Mouse (Mus musculus): ENCODE data around the gene Csnk1g2. TPM values are rescaled to one million over a fixed set of nuclear protein-coding genes. Genes with fewer than 3 reads are reported as not detected.

Csnk1g2 gene
- polyA plus RNA-seq (2011; ENCODE audit: insufficient read depth, insufficient read length, low replicate concordance, missing spikeins): 49.9 and 75.2 TPM in 2 replicates

GRCm38 (mm10) chr10:80622661-80623456, at the start of gene Csnk1g2:
Gene Csnk1g2 (plus strand): TSS chr10:80622838.
- Histone ChIP-seq H3K4me1 (ENCODE audit: control insufficient read depth, insufficient read depth, low read length) (peaks cover 4% of the 10 kb centered on the region), H3K27ac (ENCODE audit: control insufficient read depth, insufficient read depth, low read depth, low read length, poor library complexity) (peak within 1 kb of the TSS; percentile 95), H3K4me3 (replicated peaks; ENCODE audit: control insufficient read depth, low read depth, low read length) (peak within 1 kb of the TSS; percentile 84)
- TF ChIP-seq POLR2A (IDR thresholded peaks at IDR 0.05; ENCODE audit: borderline replicate concordance, control insufficient read depth, low read depth, low read length) (peak; percentile 61; the same call in 1 of the 2 replicates), CTCF (IDR thresholded peaks at IDR 0.05; ENCODE audit: control insufficient read depth, insufficient read depth, low read length) (no peak)
- 2% methylated on average over 83 of the region's 85 CpGs for WGBS

GRCm38 (mm10) chr10:80573944-80574343, 48.7 kb upstream of the Csnk1g2 start:
- TF ChIP-seq CTCF (IDR thresholded peaks at IDR 0.05; ENCODE audit: control insufficient read depth, insufficient read depth, low read length) (no peak), POLR2A (IDR thresholded peaks at IDR 0.05; ENCODE audit: borderline replicate concordance, control insufficient read depth, low read depth, low read length) (no peak)
- Histone ChIP-seq H3K4me3 (replicated peaks; ENCODE audit: control insufficient read depth, low read depth, low read length) (no peak overlapping the region), H3K4me1 (ENCODE audit: control insufficient read depth, insufficient read depth, low read length) (peaks cover 17% of the 10 kb centered on the region), H3K27ac (ENCODE audit: control insufficient read depth, insufficient read depth, low read depth, low read length, poor library complexity) (peak overlapping the region; percentile 24)
- 79% methylated on average over 9 of the region's 9 CpGs for WGBS

- Histone ChIP-seq H3K27ac (ENCODE audit: control insufficient read depth, insufficient read depth, low read depth, low read length, poor library complexity) (no peak overlapping the region), H3K4me3 (replicated peaks; ENCODE audit: control insufficient read depth, low read depth, low read length) (no peak overlapping the region), H3K4me1 (ENCODE audit: control insufficient read depth, insufficient read depth, low read length) (peaks cover 17% of the 10 kb centered on the region)
- 71% methylated on average over 3 of the region's 3 CpGs for WGBS
- TF ChIP-seq POLR2A (IDR thresholded peaks at IDR 0.05; ENCODE audit: borderline replicate concordance, control insufficient read depth, low read depth, low read length) (no peak), CTCF (IDR thresholded peaks at IDR 0.05; ENCODE audit: control insufficient read depth, insufficient read depth, low read length) (no peak)
These were observed 47.7 kb upstream of the Csnk1g2 start for GRCm38 (mm10) chr10:80574896-80575295.

- Histone ChIP-seq H3K27ac (ENCODE audit: control insufficient read depth, insufficient read depth, low read depth, low read length, poor library complexity) (no peak overlapping the region; the same call in 1 of the 2 replicates), H3K4me3 (replicated peaks; ENCODE audit: control insufficient read depth, low read depth, low read length) (peak overlapping the region; percentile 86), H3K4me1 (ENCODE audit: control insufficient read depth, insufficient read depth, low read length) (peaks cover 15% of the 10 kb centered on the region)
- TF ChIP-seq CTCF (IDR thresholded peaks at IDR 0.05; ENCODE audit: control insufficient read depth, insufficient read depth, low read length) (no peak), POLR2A (IDR thresholded peaks at IDR 0.05; ENCODE audit: borderline replicate concordance, control insufficient read depth, low read depth, low read length) (no peak)
- WGBS: 11% methylated on average over 17 of the region's 17 CpGs
These were observed 46.7 kb upstream of the Csnk1g2 start for GRCm38 (mm10) chr10:80575925-80576324.

- H3K4me3 ChIP-seq (replicated peaks; ENCODE audit: control insufficient read depth, low read depth, low read length): peak overlapping the region; percentile 89
- TF ChIP-seq CTCF (IDR thresholded peaks at IDR 0.05; ENCODE audit: control insufficient read depth, insufficient read depth, low read length): no peak
- no peak for TF ChIP-seq POLR2A (IDR thresholded peaks at IDR 0.05; ENCODE audit: borderline replicate concordance, control insufficient read depth, low read depth, low read length)
- H3K27ac ChIP-seq (ENCODE audit: control insufficient read depth, insufficient read depth, low read depth, low read length, poor library complexity): peak overlapping the region; percentile 93
- under 1% methylated on average over 84 of the region's 96 CpGs for WGBS
- H3K4me1 ChIP-seq (ENCODE audit: control insufficient read depth, insufficient read depth, low read length): peaks cover 13% of the 10 kb centered on the region
These were observed 46.1 kb upstream of the Csnk1g2 start for GRCm38 (mm10) chr10:80576351-80577194.

GRCm38 (mm10) chr10:80577195-80578130, 45.2 kb upstream of the Csnk1g2 start, which contains the start of gene Klf16:
Gene Klf16 (minus strand): TSS chr10:80577321.
- Histone ChIP-seq H3K4me1 (ENCODE audit: control insufficient read depth, insufficient read depth, low read length) (peaks cover 10% of the 10 kb centered on the region), H3K27ac (ENCODE audit: control insufficient read depth, insufficient read depth, low read depth, low read length, poor library complexity) (peak within 1 kb of the TSS; percentile 93), H3K4me3 (replicated peaks; ENCODE audit: control insufficient read depth, low read depth, low read length) (peak within 1 kb of the TSS; percentile 89)
- TF ChIP-seq POLR2A (IDR thresholded peaks at IDR 0.05; ENCODE audit: borderline replicate concordance, control insufficient read depth, low read depth, low read length): peak; percentile 61; the same call in 1 of the 2 replicates
- no peak for TF ChIP-seq CTCF (IDR thresholded peaks at IDR 0.05; ENCODE audit: control insufficient read depth, insufficient read depth, low read length)
- under 1% methylated on average over 75 of the region's 97 CpGs for WGBS

- Histone ChIP-seq H3K4me3 (replicated peaks; ENCODE audit: control insufficient read depth, low read depth, low read length) (peak overlapping the region; percentile 89), H3K4me1 (ENCODE audit: control insufficient read depth, insufficient read depth, low read length) (peaks cover 10% of the 10 kb centered on the region), H3K27ac (ENCODE audit: control insufficient read depth, insufficient read depth, low read depth, low read length, poor library complexity) (peak overlapping the region; percentile 62)
- peak; percentile 80 for TF ChIP-seq CTCF (IDR thresholded peaks at IDR 0.05; ENCODE audit: control insufficient read depth, insufficient read depth, low read length)
- peak; percentile 52; the same call in 1 of the 2 replicates for TF ChIP-seq POLR2A (IDR thresholded peaks at IDR 0.05; ENCODE audit: borderline replicate concordance, control insufficient read depth, low read depth, low read length)
- under 1% methylated on average over 29 of the region's 29 CpGs for WGBS
These were observed 44.4 kb upstream of the Csnk1g2 start for GRCm38 (mm10) chr10:80578131-80578750.

Measured in bone marrow, adult 2 months (tissue).